Mouse (Mus musculus) embryonic facial prominence, embryonic 13.5 days (tissue): Measurements from ENCODE around the gene Ubxn7. TPM values are rescaled to one million over a fixed set of nuclear protein-coding genes. Genes with fewer than 3 reads are reported as not detected.

Experiments
- ATAC-seq: fragments of 200-750 bp; cut with Nextera tagmentation; 2 replicates; pipeline ENCODE4 v1.8.0; 2017; ENCODE audit warnings: low read depth; ENCODE audit not compliant: insufficient number of reproducible peaks, insufficient read depth, low FRiP score, low TSS enrichment
- H3K27ac ChIP-seq: fragments of 300-500 bp; sonication (generic); 2 replicates; pipeline ENCODE4 v1.5.1; 2015; ENCODE audit warnings: moderate library complexity, mild to moderate bottlenecking, inconsistent platforms
- H3K27me3 ChIP-seq: fragments of 300-500 bp; sonication (generic); 2 replicates; pipeline ENCODE4 v1.6.1; 2015; ENCODE audit warnings: mild to moderate bottlenecking, inconsistent platforms
- H3K36me3 ChIP-seq: fragments of 300-500 bp; sonication (generic); 2 replicates; pipeline ENCODE4 v1.6.1; 2015; ENCODE audit warnings: mild to moderate bottlenecking, inconsistent platforms
- H3K4me1 ChIP-seq: fragments of 300-500 bp; sonication (generic); 2 replicates; pipeline ENCODE4 v1.6.1; 2015; ENCODE audit warnings: inconsistent platforms
- H3K4me2 ChIP-seq: fragments of 300-500 bp; sonication (generic); 2 replicates; pipeline ENCODE4 v1.6.1; 2015; ENCODE audit warnings: moderate library complexity, mild to moderate bottlenecking, inconsistent platforms
- H3K4me3 ChIP-seq: fragments of 300-500 bp; sonication (generic); 2 replicates; pipeline ENCODE4 v1.5.1; 2015; ENCODE audit warnings: mild to moderate bottlenecking, inconsistent platforms
- H3K9ac ChIP-seq: fragments of 300-500 bp; sonication (generic); 2 replicates; pipeline ENCODE4 v1.6.1; 2015; ENCODE audit warnings: mild to moderate bottlenecking, inconsistent platforms
- H3K9me3 ChIP-seq: fragments of 300-500 bp; sonication (generic); 2 replicates; pipeline ENCODE4 v1.6.1; 2016; ENCODE audit warnings: inconsistent platforms
- WGBS: fragments of 180-500 bp; shearing (Covaris S2); methylation state at CpG from one replicate; pipeline ENCODE4 v1.1.7; 2015; ENCODE audit warnings: mixed read lengths; 5-methylcytosine and 5-hydroxymethylcytosine counted together
- polyA plus RNA-seq: library from polyadenylated mRNA; unstranded; fragments of >200 nt; fragmentation: Nextera tagmentation; extraction: Ambion mirVana; gene quantifications from 2 replicates; pipeline ENCODE4 v1.2.1, GENCODE M21; 2015

Gene Ubxn7
- polyA plus RNA-seq, 1 experiment from 2014 or later, result 34.5 TPM

GRCm38 (mm10) chr16:32384885-32385284 is 52.8 kb downstream of the Ubxn7 start:
- H3K4me3 ChIP-seq, result no peak overlapping the region
- H3K9me3 ChIP-seq, result no peaks in the 10 kb centered on the region
- WGBS, result 90% methylated on average over 2 of the region's 2 CpGs
- no peaks in the 10 kb centered on the region for H3K4me1 ChIP-seq
- no peak overlapping the region for H3K4me2 ChIP-seq
- peaks cover 67% of the 10 kb centered on the region for H3K36me3 ChIP-seq
- no peak overlapping the region for H3K9ac ChIP-seq
- no peak overlapping the region for H3K27ac ChIP-seq
- no peak for ATAC-seq
- no peaks in the 10 kb centered on the region for H3K27me3 ChIP-seq

- H3K36me3 ChIP-seq, result peaks cover 61% of the 10 kb centered on the region
These were observed 54.8 kb downstream of the Ubxn7 start for GRCm38 (mm10) chr16:32386826-32387225.

GRCm38 (mm10) chr16:32389049-32389448 is 57.0 kb downstream of the Ubxn7 start:
- no peak for ATAC-seq
- Histone ChIP-seq H3K36me3 (peaks cover 55% of the 10 kb centered on the region), H3K4me2 (no peak overlapping the region)

More at GRCm38 (mm10) chr16:32386826-32387225, 54.8 kb downstream of the Ubxn7 start:
- Histone ChIP-seq H3K4me1 (no peaks in the 10 kb centered on the region), H3K27me3 (no peaks in the 10 kb centered on the region), H3K4me2 (no peak overlapping the region), H3K27ac (no peak overlapping the region), H3K9me3 (no peaks in the 10 kb centered on the region), H3K9ac (no peak overlapping the region), H3K4me3 (no peak overlapping the region)
- no peak for ATAC-seq
- 87% methylated on average over 3 of the region's 3 CpGs for WGBS

GRCm38 (mm10) chr16:32389841-32390240 is 57.8 kb downstream of the Ubxn7 start:
- H3K4me1 ChIP-seq, result no peaks in the 10 kb centered on the region
- no peak overlapping the region for H3K4me3 ChIP-seq
- no peak overlapping the region for H3K4me2 ChIP-seq
- no peak overlapping the region for H3K9ac ChIP-seq
- no peak overlapping the region for H3K27ac ChIP-seq
- no peak for ATAC-seq
- H3K9me3 ChIP-seq, result no peaks in the 10 kb centered on the region
- H3K36me3 ChIP-seq, result peaks cover 53% of the 10 kb centered on the region
- 78% methylated on average over 3 of the region's 3 CpGs for WGBS
- no peaks in the 10 kb centered on the region for H3K27me3 ChIP-seq

More at GRCm38 (mm10) chr16:32389049-32389448, 57.0 kb downstream of the Ubxn7 start:
- Histone ChIP-seq H3K27ac (no peak overlapping the region), H3K4me1 (no peaks in the 10 kb centered on the region), H3K4me3 (no peak overlapping the region), H3K27me3 (no peaks in the 10 kb centered on the region), H3K9me3 (no peaks in the 10 kb centered on the region), H3K9ac (no peak overlapping the region)

GRCm38 (mm10) chr16:32390882-32391281 is 58.8 kb downstream of the Ubxn7 start:
- ATAC-seq, result no peak
- no peaks in the 10 kb centered on the region for H3K27me3 ChIP-seq
- no peak overlapping the region for H3K9ac ChIP-seq
- no peak overlapping the region for H3K27ac ChIP-seq
- no peaks in the 10 kb centered on the region for H3K9me3 ChIP-seq
- WGBS, result 93% methylated on average over 3 of the region's 3 CpGs
- H3K4me2 ChIP-seq, result no peak overlapping the region
- H3K36me3 ChIP-seq, result peaks cover 45% of the 10 kb centered on the region
- no peaks in the 10 kb centered on the region; the same call in 1 of the 2 replicates for H3K4me1 ChIP-seq
- H3K4me3 ChIP-seq, result no peak overlapping the region

GRCm38 (mm10) chr16:32395679-32396540 is 63.9 kb downstream of the Ubxn7 start:
- Histone ChIP-seq H3K9me3 (no peaks in the 10 kb centered on the region), H3K4me3 (no peak overlapping the region), H3K9ac (no peak overlapping the region), H3K4me1 (no peaks in the 10 kb centered on the region; the same call in 1 of the 2 replicates), H3K36me3 (peaks cover 21% of the 10 kb centered on the region), H3K4me2 (no peak overlapping the region), H3K27ac (peak overlapping the region; percentile 53), H3K27me3 (no peaks in the 10 kb centered on the region)
- WGBS, result 52% methylated on average over 6 of the region's 6 CpGs
- no peak for ATAC-seq

GRCm38 (mm10) chr16:32396541-32396835 is 64.4 kb downstream of the Ubxn7 start:
- no peak overlapping the region for H3K4me3 ChIP-seq
- H3K9me3 ChIP-seq, result no peaks in the 10 kb centered on the region
- no peaks in the 10 kb centered on the region for H3K27me3 ChIP-seq
- H3K4me1 ChIP-seq, result no peaks in the 10 kb centered on the region; the same call in 1 of the 2 replicates
- H3K4me2 ChIP-seq, result no peak overlapping the region
- peak overlapping the region; percentile 53 for H3K27ac ChIP-seq
- ATAC-seq, result no peak
- WGBS, result 55% methylated on average over 3 of the region's 3 CpGs
- no peak overlapping the region for H3K9ac ChIP-seq
- peaks cover 16% of the 10 kb centered on the region for H3K36me3 ChIP-seq

- no peaks in the 10 kb centered on the region; the same call in 1 of the 2 replicates for H3K4me1 ChIP-seq
- H3K36me3 ChIP-seq, result peaks cover 5% of the 10 kb centered on the region
- WGBS, result 73% methylated on average over 3 of the region's 3 CpGs
- H3K4me2 ChIP-seq, result no peak overlapping the region
- no peaks in the 10 kb centered on the region for H3K27me3 ChIP-seq
- H3K9ac ChIP-seq, result no peak overlapping the region
- no peaks in the 10 kb centered on the region for H3K9me3 ChIP-seq
- no peak overlapping the region for H3K27ac ChIP-seq
- no peak for ATAC-seq
- H3K4me3 ChIP-seq, result no peak overlapping the region
These were observed 66.1 kb downstream of the Ubxn7 start for GRCm38 (mm10) chr16:32398206-32398605.

GRCm38 (mm10) chr16:32400267-32400666 is 68.2 kb downstream of the Ubxn7 start, which contains the start of gene Tm4sf19:
Gene Tm4sf19, plus strand, starts transcription at chr16:32400506.
- Histone ChIP-seq H3K9ac (no peak within 1 kb of the TSS), H3K4me3 (no peak within 1 kb of the TSS), H3K4me1 (no peaks in the 10 kb centered on the region; the same call in 1 of the 2 replicates), H3K9me3 (no peaks in the 10 kb centered on the region), H3K27ac (no peak within 1 kb of the TSS), H3K4me2 (no peak within 1 kb of the TSS), H3K36me3 (no peaks in the 10 kb centered on the region), H3K27me3 (no peaks in the 10 kb centered on the region)
- ATAC-seq, result no peak
- 84% methylated on average over 7 of the region's 7 CpGs for WGBS

GRCm38 (mm10) chr16:32401335-32401965 is 69.4 kb downstream of the Ubxn7 start:
- Histone ChIP-seq H3K27me3 (no peaks in the 10 kb centered on the region), H3K4me2 (no peak overlapping the region), H3K36me3 (no peaks in the 10 kb centered on the region), H3K9ac (no peak overlapping the region), H3K4me1 (0 out of 2 replicates have a peak, but pooled peaks cover 3% of the 10 kb centered on the region), H3K27ac (no peak overlapping the region), H3K4me3 (no peak overlapping the region), H3K9me3 (no peaks in the 10 kb centered on the region)
- ATAC-seq, result no peak
- 60% methylated on average over 9 of the region's 9 CpGs for WGBS

GRCm38 (mm10) chr16:32402818-32403217 is 70.8 kb downstream of the Ubxn7 start:
- H3K9ac ChIP-seq, result no peak overlapping the region
- 81% methylated on average over 3 of the region's 3 CpGs for WGBS
- H3K4me1 ChIP-seq, result 0 out of 2 replicates have a peak, but pooled peaks cover 5% of the 10 kb centered on the region
- ATAC-seq, result no peak
- no peak overlapping the region for H3K4me2 ChIP-seq
- H3K27me3 ChIP-seq, result no peaks in the 10 kb centered on the region
- H3K9me3 ChIP-seq, result no peaks in the 10 kb centered on the region
- H3K4me3 ChIP-seq, result no peak overlapping the region
- H3K27ac ChIP-seq, result no peak overlapping the region
- H3K36me3 ChIP-seq, result no peaks in the 10 kb centered on the region

GRCm38 (mm10) chr16:32405716-32406115 is 73.7 kb downstream of the Ubxn7 start:
- no peak overlapping the region for H3K4me2 ChIP-seq
- no peaks in the 10 kb centered on the region for H3K27me3 ChIP-seq
- no peak for ATAC-seq
- 0 out of 2 replicates have a peak, but pooled peaks cover 5% of the 10 kb centered on the region for H3K4me1 ChIP-seq
- H3K4me3 ChIP-seq, result no peak overlapping the region
- H3K36me3 ChIP-seq, result no peaks in the 10 kb centered on the region
- H3K9ac ChIP-seq, result no peak overlapping the region
- no peak overlapping the region for H3K27ac ChIP-seq
- no peaks in the 10 kb centered on the region for H3K9me3 ChIP-seq
- 86% methylated on average over 9 of the region's 9 CpGs for WGBS
